Mouse (Mus musculus): ENCODE results near the gene Polr3b.

The Polr3b gene

DNA sequence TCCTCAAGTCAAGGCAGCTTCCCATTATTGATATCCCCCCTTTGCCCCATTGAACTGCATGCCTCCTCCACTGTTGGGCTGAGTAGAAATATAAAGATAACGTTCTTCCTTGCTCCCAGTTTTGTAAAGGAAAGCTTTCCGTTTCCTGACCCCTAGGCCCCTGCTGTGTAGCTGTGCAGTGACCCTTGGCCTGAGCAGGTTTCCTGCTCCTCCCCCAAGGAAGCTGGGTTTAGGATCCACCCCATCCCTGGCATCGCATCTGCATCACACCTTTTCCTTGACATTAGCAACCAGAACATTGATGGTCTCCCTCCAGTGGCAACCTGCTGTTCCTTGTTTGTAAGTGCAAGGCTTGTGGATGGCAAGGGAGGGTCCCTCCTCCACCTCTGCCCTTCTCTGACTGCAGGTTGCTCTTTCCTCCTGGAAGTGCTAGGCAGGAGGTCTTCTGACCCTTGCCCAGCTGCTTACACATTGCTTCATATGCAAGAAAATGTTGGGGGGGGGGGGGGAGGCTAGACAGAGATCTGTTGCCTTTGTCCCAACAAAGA lies 43.7 kb downstream of the Polr3b start:
- peak; percentile 79 for DNase-seq (ENCODE audit: low spot score)

DNA sequence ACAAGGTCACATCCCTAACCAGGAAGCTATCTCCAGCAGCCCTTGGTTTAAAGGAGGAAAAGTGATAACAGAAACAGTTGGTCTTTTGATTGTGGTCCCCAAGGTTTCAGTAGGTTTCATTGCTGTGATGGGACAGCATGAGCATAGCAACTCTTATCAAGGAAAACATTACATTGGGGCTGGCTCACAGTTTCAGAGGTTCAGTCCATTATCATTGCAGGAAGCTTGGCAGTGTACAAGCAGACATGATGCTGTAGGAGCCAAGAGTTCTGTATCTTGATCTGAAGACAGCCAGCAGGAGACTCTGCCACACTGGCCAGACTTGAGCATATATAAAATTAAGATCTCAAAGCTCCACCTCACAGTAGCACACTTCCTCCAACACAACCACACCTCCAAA lies 53.6 kb downstream of the Polr3b start:
- DNase-seq (ENCODE audit: low spot score) = no peak

DNA sequence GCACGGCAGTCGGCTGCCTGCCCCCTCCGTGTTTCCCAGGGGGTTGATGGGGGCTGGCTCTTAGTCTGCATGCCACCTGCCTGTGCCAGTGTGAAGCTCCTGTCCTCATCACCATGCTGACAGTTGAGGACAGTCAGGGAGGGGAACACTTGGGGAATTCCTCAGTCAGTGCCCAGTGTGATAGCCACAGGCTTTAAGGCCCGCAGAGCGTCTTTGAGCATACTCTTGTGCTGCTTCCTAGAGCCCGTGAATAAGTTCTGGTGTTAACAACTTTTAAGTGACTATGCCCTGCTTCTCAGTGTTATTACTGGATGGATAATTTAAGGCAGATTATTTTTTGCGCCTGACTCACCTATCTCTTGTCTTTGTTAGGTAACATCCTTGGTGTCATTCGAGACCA lies 54.4 kb downstream of the Polr3b start:
- DNase-seq (ENCODE audit: low spot score) = no peak

DNA sequence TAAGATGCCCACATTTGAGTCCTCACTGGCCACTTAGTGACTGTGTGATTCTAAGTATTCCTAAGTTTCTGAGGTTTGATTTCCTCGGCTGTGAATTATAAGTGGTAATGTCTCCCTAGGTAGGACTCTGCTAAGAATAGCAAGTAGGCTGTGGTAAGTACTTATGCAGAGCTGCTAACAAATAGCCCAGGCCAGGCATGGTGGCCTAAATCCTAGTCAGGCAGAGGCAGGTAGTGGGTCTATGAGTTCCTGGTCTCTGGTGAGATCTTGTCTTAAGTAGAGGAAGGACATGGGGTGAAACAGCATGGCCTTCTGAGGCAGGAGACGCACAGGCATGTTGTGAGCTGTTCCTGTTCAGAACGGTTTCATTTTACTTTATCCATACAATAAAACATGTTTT lies 55.8 kb downstream of the Polr3b start:
- no peak for DNase-seq (ENCODE audit: low spot score)

DNA sequence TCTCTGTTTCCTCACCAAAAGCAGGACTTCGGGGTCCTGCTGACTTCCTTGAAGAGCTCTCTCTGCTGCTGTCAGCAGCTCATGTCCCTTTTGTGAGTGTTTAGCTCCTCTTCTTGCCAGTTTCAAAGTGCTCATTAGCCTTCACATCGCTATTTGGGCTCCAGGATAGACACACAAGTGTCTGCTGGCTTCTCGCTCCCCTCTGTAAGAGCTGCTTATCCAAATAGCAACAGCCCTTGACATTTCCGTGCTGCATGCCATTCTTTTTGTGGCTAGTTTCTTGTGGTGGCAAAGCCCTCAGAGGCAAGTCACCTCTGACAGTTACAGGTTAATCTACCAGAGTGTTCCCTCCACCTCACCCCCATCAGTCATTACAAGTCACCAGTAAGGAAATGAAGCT lies 56.3 kb downstream of the Polr3b start:
- no peak for DNase-seq (ENCODE audit: low spot score)

DNA sequence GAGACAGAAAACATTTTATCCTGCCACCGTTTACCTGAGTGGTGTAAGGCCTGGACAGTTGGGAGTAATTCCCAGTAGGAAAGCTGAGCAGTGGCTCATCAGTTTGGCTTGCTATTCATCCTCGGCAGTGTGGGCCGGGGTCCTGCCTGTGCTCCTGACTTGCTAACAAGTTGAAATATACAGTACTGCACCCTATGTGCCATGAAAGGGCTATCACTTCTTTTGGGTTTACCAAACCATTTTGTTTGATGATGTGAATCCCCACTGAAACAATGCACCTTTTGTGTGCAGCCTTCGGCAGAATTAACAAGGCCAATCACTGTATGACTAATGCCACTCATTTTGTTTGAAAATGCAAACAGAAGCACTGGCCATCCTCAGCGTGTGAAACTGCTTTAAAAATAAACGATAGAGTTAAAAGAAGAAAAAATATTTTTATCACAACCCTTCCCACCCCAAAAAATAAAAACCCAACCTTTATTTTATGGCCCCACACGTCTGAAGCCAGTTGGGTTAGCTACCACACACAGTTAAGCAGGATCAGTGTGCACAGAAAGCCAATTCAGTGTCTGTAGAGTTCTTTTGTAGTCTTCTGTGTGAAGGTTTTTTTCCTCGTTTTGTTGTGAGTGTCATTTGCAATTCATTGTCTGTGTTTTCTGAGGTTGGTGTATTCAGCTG lies 63.5 kb downstream of the Polr3b start:
- no peak for DNase-seq (ENCODE audit: low spot score)

DNA sequence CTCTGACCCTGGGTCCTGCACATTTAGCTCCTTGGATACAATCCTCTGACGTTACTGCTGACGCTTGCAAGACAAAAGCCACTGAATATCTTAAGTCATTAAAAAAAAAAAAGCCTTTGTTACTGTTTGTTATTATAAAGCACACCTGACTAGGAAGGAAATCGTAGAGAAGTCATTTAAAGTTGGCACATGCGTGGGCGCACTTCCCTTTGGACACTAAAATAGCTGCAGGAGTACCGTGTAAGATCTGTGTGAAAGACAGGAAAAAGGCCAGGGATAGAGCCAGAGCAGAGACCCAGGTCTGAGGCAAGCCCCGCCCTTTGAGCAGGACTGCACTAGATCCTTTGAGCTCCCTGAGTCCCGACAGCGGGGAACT lies 64.0 kb downstream of the Polr3b start:
- DNase-seq (ENCODE audit: low spot score) = peak; percentile 13

DNA sequence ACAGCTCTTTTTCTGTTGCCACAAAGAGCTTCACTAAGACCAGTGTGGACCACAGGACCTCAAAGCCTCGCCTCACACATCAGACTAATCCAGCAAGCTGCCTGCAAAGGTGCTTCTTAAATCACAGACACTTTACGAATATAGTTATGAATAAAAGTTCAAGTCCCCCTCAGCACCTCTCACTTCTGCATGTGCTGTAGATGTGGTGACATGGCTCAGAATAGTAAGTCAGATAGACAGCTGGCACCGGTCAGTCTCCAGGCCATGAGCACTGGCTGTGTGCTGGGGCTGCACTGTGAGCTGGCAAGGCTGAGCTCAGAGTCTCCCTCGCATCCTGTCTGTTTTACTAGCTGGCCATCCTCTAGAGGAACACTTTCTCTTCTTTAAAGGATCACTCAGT lies 64.6 kb downstream of the Polr3b start:
- DNase-seq (ENCODE audit: low spot score) = peak; percentile 32

DNA sequence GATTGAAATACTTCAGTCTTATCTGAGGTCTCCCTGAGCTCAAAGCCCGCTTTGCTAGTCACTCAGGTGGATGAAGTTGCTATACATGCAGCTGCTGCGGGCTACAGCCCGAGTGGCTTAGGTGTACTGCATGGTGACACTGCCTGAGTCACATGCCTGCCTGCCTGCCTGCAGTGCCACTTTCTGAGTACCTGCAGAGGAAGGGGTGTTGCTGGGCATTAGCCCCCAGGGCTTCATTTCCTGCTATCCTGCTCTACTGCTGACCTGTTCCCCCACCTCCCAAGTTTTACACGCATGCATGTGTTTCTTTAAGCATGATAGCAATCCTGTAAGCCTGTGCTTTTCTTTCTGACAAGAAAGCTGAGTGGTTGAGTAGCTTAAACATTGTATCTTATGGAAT lies 65.6 kb downstream of the Polr3b start:
- DNase-seq (ENCODE audit: low spot score) = no peak

DNA sequence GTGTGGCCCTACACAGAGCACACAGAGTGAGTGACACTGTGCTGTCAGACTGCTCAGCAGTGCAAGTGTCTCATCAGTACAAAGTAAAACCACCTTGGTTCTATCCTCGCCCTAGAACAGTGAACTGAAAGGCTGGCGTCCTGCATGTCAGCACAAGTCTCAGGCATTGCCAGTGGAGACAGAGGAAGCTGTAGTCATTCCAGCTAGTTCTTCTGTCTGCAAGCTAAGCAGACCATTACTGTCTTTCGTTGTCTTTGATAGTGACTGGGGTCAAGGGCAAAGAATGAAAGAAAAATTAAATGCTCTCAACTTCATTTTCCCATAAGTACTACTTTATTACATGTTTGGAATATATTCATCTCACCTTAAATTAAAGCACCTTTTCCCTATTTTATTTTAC lies 67.8 kb downstream of the Polr3b start:
- no peak for DNase-seq (ENCODE audit: low spot score)

DNA sequence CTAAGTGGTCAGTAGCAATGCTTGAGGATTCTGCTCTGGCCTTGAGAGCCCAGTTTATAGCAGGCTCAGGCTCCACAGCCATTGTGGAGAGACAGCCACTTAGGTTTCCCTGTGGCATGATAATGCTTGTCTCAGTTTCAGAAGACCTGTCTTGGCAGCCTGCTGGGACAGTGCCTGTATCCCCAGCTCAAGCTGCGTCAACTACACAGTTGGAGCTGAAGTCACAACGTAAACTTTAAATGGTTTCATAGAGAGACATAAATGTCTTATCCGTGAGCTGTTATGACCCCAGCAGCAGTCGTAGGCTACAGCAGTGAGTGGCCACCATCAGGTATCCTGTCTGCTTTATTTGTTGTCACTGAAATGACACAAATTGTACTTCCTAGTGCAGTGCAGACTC lies 68.7 kb downstream of the Polr3b start:
- no peak for DNase-seq (ENCODE audit: low spot score)

DNA sequence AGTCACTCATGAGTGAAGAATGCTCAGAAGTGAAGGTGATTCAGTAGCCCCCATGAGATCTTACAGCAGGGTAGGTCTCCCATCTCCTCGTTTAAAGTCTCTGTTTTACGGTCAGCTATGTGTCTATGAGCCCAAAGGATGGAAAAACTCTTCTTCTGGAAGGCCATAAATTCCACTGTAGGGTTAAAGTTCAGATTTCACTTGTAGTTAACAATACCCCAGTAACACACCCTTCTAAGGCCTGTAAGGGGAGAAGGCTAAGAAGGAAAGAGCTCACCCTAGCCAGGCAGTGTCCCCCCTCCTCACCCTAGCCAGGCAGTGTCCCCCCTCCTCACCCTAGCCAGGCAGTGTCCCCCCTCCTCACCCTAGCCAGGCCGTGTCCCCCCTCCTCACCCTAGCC lies 69.6 kb downstream of the Polr3b start:
- no peak for DNase-seq (ENCODE audit: low spot score)

DNA sequence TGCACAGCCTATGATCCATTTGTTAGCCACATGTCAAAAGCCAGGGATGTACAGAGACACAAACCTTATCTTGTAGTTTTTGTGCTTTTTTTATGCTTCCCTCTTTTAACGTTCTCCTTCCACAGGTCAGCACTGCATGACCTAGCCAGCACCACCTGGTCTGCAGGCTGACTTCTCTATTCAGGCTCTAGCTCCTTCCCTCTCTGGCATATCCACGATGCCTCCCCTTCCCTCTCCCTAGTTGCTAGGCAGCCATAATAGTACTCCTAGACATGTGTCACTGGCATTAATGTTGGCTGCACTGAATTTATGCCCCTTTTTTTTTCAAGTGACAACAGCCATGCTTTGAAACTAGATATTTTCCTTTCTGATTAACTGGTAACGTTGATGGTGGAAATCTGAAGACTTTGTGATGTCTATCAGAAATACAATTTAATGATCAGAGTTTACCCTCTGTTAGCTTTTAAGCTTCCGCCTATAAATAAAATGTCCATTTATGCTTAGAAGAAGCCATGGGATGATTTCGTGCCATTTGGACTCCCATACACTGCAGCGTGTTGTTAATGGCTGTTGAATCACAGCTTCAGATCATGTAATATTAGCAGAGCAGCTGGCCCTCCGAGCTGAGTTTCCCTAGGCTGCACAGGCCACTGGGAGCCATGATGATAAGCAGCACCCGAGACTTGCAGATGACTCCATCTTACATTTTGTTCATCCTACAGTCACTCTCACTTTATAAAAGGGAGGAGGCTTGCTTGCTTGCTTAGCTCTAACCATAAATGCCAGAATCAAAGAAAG lies 71.9 kb downstream of the Polr3b start:
- no peak for DNase-seq (ENCODE audit: low spot score)

DNA sequence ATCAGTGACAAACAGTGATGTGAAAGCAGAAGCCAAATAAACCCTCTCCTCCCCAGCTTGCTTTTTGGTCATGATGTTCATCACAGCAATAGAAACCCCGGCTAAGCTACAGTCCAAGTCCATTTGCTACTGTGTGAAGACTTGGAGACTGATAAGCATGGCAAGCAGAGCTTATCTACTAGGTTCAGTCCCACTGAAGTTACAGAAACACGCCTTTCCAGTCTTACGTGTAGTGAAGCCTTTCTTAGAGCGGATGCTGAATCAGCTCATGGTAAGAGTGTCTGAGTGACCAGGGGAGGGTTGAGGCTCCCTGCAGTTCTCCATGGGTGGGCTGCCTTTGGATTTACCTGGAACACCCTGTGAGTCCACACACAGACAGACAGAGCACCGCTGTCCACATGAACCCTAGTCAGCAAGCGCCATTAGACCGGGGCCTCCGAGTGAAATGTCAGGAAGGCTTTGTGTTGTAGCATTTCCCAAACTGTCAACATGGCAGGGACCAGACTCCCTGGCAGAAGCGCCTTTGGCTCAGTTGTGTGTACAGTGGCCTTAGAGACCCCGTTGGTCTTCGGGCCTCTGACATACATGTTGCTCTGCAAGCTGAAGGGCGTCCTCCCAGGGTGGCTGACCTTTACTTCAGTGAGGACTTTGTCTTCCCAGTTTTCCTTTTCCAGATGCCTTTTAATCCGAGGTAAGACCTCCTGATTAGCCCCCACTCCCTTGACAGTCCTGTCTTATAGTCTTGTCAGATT lies 78.3 kb downstream of the Polr3b start:
- no peak for DNase-seq (ENCODE audit: low spot score)

DNA sequence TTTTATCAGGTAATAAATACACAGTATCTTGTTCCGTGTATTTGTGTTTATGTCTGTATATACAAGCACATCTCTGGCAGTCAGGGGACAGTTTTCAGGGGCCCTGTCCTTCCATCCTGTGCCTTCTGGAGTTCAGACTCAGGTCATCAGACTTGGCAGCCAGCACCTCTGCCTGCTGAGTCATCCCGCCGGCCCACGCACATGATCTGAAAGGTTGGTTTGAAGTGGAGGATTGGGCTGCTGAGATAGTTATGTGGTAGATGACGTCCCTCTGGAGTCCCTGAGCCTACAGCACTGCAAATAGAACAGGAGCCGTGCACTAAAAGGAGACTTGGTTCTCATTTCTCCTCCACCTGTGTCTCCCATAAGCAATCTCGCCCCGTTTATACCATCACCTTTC lies 79.0 kb downstream of the Polr3b start:
- DNase-seq (ENCODE audit: low spot score) = peak; percentile 64

DNA sequence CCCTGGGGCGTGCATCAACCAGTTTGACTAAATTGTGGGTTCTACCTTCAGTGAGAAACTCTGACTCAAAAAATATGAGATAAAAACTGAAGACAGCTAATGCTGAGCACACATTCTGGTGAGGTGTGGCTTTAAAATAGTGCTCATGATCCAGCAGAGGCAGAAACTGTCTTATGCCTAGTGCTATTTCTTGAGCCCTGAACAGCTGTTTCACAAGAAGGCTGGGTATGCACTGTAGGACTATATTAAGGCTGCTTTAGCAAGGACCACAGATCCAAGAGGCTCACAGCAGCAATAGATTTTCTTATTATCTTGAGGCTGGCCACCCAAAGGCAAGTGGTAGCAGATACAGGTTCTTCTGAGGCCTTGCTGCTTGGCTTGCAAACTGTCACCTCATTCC lies 80.0 kb downstream of the Polr3b start:
- no peak for DNase-seq (ENCODE audit: low spot score)

DNA sequence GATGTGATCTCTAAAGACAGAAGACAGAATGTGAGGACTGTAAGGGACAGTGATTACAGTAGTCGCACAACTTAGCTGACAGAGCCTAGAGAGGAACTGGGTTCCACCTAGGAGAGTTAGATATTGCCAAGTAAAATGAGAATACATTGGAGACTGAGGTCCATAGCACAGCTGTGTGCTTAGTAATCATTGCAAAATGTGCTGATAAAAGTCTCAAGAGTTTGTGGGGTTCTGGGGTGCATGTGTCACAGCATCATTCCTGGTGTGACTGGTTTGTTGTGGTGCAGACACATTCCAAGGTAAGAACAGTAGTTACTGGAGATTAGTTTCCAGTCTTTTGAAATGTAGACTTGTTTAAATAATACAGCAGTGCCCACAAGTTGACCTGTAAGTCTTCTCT lies 82.5 kb downstream of the Polr3b start:
- no peak for DNase-seq (ENCODE audit: low spot score)

DNA sequence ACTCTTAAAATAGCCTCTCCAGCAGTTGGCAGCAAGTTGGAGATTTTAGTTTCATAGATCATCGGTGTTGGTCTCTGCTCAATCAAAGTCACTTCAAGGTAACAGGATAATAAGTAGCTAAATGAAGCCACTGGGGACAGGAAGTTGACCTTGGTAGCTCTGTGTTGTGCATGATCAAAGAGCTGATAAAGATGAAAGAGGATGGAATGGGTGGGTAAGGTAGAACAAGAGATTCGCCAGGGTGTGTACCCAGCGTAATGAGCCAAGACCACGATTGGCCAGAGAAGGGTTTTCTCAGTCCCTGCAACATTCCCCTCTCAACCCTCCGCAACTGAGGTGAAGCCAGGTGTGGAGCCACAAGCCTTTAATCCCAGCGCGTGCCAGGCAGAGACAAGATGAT lies 83.1 kb downstream of the Polr3b start:
- no peak for DNase-seq (ENCODE audit: low spot score)

DNA sequence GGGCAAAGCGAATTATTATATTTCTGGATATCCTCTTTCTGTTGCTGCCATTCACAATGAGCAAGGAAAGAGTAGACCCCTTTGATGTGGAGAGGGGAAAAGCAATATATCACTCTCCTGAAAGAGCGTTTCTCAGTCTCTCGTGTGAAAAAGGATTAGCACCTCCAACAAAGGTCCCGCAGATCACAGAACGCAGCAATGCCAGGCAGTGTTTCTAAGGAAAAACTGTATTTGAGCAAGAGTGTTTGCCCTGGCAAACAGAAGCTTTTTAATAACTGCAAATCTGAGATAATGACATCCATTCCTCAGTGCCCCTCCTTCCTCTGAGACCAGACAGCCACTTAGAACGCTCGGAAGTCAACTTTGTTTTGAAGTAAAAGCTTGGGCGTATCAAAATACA lies 84.5 kb downstream of the Polr3b start:
- no peak for DNase-seq (ENCODE audit: low spot score)

DNA sequence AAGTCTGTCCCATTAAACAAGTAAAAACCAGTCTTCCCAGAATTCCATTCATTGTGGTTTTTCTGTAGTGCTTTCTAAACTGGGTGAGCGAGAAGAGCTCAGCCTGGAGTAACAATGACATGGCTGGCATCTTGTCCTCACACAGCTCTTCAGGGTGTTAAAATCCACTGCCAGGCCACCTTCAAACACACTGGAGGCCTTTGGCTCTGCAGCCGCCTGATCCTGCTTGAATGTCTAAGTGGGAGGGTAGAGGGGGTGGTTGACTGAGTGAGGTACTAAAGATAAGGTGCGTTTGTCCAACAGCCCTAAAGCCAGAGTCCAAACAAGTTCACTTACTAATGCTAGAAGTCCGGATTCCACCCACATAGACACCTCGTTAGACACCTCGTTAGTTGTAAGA lies 85.1 kb downstream of the Polr3b start:
- DNase-seq (ENCODE audit: low spot score) = peak; percentile 56

DNA sequence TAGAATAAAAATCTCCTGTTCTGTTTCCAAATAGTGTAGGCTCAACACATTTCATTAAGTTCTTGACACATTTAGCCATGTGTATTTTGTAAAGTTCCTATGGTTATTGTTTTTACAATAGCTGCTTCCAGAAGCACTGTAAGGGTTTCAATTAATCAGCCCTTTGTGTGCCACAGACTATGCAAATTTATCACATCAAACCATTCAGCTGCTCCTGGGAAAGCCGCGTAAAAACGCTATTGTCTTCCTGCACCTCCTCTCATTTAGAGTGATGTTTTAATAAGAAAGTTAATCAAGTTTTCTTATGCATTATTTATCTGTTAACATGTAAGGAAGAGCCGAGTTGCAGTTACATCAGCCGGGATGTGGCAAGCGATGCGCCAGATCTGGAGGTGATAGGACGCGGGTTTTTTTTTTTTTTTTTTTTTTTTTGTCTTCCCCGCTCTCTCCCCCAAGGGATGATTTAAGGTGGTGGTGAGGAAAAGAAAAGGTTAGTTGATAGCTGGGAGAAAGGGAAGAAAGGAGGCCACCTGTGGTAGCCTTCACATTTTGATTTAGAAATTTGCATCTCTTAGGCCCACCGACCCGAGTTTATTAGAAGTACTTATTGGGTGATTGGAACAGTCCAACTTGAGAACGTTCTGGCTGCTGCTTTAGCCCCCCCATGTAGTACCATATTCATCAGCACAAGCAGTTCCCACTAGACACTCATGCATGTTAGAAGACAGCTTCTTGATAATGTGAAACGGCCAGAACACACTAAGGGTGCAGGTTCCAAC lies 85.8 kb downstream of the Polr3b start:
- no peak for DNase-seq (ENCODE audit: low spot score)

DNA sequence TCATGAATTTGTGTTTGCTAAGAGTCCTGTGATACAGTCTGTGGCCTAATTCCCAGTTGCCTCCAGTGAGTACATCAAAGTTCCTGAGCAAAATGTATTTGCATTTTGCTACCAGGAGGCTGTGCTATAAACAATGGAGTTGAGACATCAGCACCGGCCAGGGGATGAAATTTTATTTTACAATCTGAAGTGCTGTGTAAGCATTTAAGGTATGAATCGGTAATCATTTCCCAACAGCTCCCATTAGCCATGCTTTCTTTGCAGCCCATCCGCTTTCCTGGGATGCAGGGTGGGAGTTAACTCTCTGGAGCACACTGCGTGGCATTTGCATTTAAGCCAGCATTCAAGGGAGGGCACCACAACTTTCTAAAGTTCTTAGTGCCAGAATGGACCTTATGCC lies 88.1 kb downstream of the Polr3b start:
- DNase-seq (ENCODE audit: low spot score) = no peak

All from yolk sac, embryonic 10.5 days (tissue).